Mouse (Mus musculus) liver, embryonic 11.5 days (tissue): ENCODE results near the gene Olfr521. TPM values are rescaled to one million over a fixed set of nuclear protein-coding genes. Genes with fewer than 3 reads are reported as not detected.

Source experiments
- ATAC-seq: fragments of 200-750 bp; cut with Nextera tagmentation; replicated peaks from 2 replicates; pipeline ENCODE4 v1.8.0; 2017; ENCODE audit warnings: moderate number of reproducible peaks, mild to moderate bottlenecking, moderate TSS enrichment, moderate library complexity; ENCODE audit not compliant: low FRiP score
- DNase-seq: peaks from one replicate; pipeline ENCODE4 v3.0.0-alpha.2; 2017; ENCODE audit warnings: low spot score
- H3K27ac ChIP-seq: fragments of 300-500 bp; sonication (generic); 2 replicates; pipeline ENCODE4 v1.5.1; 2014; ENCODE audit warnings: mild to moderate bottlenecking, low read depth, low read length, control low read depth
- H3K27me3 ChIP-seq: fragments of 300-500 bp; sonication (generic); replicated peaks from 2 replicates; pipeline ENCODE4 v1.6.1; 2014; ENCODE audit warnings: low read length, mixed read lengths; ENCODE audit not compliant: control insufficient read depth, insufficient read depth
- H3K36me3 ChIP-seq: fragments of 300-500 bp; sonication (generic); 2 replicates; pipeline ENCODE4 v1.6.1; 2014; ENCODE audit warnings: mild to moderate bottlenecking, low read length, moderate library complexity, mixed read lengths; ENCODE audit not compliant: control insufficient read depth, insufficient read depth
- H3K4me1 ChIP-seq: fragments of 300-500 bp; sonication (generic); replicated peaks from 2 replicates; pipeline ENCODE4 v1.6.1; 2014; ENCODE audit warnings: low read length, mixed read lengths; ENCODE audit not compliant: control insufficient read depth, insufficient read depth
- H3K4me2 ChIP-seq: fragments of 300-500 bp; sonication (generic); 2 replicates; pipeline ENCODE4 v1.6.1; 2014; ENCODE audit warnings: mild to moderate bottlenecking, control low read depth, moderate library complexity
- H3K4me3 ChIP-seq: fragments of 300-500 bp; sonication (generic); 2 replicates; pipeline ENCODE4 v1.5.1; 2014; ENCODE audit warnings: low read depth, low read length, control low read depth
- H3K9ac ChIP-seq: fragments of 300-500 bp; sonication (generic); 2 replicates; pipeline ENCODE4 v1.6.1; 2014; ENCODE audit warnings: low read depth, low read length, control low read depth
- H3K9me3 ChIP-seq: fragments of 300-500 bp; sonication (generic); 2 replicates; pipeline ENCODE4 v1.6.1; 2016; ENCODE audit warnings: low read length, inconsistent platforms, mixed read lengths; ENCODE audit not compliant: control insufficient read depth
- WGBS: fragments of 180-500 bp; shearing (Covaris S2); extraction: QIAGEN DNeasy Blood & Tissue Kit; methylation state at CpG from one replicate; pipeline ENCODE4 v1.1.7; 2014; 5-methylcytosine and 5-hydroxymethylcytosine counted together
- polyA plus RNA-seq: library from polyadenylated mRNA; unstranded; fragments of >200 nt; fragmentation: Nextera tagmentation; extraction: Ambion mirVana; gene quantifications from 2 replicates; pipeline ENCODE4 v1.2.1, GENCODE M21; 2014

Olfr521 gene
- polyA plus RNA-seq, 1 experiment from 2014 or later: not detected

- no peak for ATAC-seq
- Histone ChIP-seq H3K27me3 (no peaks in the 10 kb centered on the region), H3K9me3 (no peaks in the 10 kb centered on the region), H3K9ac (no peak overlapping the region), H3K36me3 (no peaks in the 10 kb centered on the region), H3K4me3 (no peak overlapping the region), H3K27ac (no peak overlapping the region), H3K4me2 (no peak overlapping the region), H3K4me1 (no peaks in the 10 kb centered on the region)
- 68% methylated on average over 3 of the region's 3 CpGs for WGBS
- no peak for DNase-seq
Measured at GRCm38 (mm10) chr7:99785553-99785952, 22.2 kb downstream of the Olfr521 start.

- Histone ChIP-seq H3K36me3 (no peaks in the 10 kb centered on the region), H3K27ac (no peak overlapping the region), H3K9me3 (no peaks in the 10 kb centered on the region), H3K4me2 (no peak overlapping the region), H3K9ac (no peak overlapping the region), H3K4me1 (no peaks in the 10 kb centered on the region), H3K27me3 (no peaks in the 10 kb centered on the region), H3K4me3 (no peak overlapping the region)
- DNase-seq (no peak), ATAC-seq (no peak)
- WGBS: 89% methylated on average over 3 of the region's 3 CpGs
Measured at GRCm38 (mm10) chr7:99786774-99787173, 23.5 kb downstream of the Olfr521 start.

- Histone ChIP-seq H3K4me3 (no peak overlapping the region), H3K27me3 (no peaks in the 10 kb centered on the region), H3K9me3 (no peaks in the 10 kb centered on the region), H3K27ac (no peak overlapping the region), H3K4me1 (no peaks in the 10 kb centered on the region), H3K9ac (no peak overlapping the region), H3K36me3 (no peaks in the 10 kb centered on the region), H3K4me2 (no peak overlapping the region)
- DNase-seq: no peak
- no peak for ATAC-seq
- 76% methylated on average over 2 of the region's 2 CpGs for WGBS
Measured at GRCm38 (mm10) chr7:99787935-99788334, 24.6 kb downstream of the Olfr521 start.

- Histone ChIP-seq H3K4me3 (no peak overlapping the region), H3K4me2 (no peak overlapping the region), H3K4me1 (no peaks in the 10 kb centered on the region), H3K27me3 (no peaks in the 10 kb centered on the region), H3K27ac (no peak overlapping the region), H3K9ac (no peak overlapping the region), H3K9me3 (no peaks in the 10 kb centered on the region), H3K36me3 (no peaks in the 10 kb centered on the region)
- ATAC-seq: no peak
- DNase-seq: no peak
- WGBS: 66% methylated on average over 5 of the region's 5 CpGs
Measured at GRCm38 (mm10) chr7:99788563-99788962, 25.3 kb downstream of the Olfr521 start.

- Histone ChIP-seq H3K9me3 (no peaks in the 10 kb centered on the region), H3K4me3 (no peak overlapping the region), H3K27ac (no peak overlapping the region), H3K36me3 (no peaks in the 10 kb centered on the region), H3K4me1 (peaks cover 4% of the 10 kb centered on the region), H3K27me3 (no peaks in the 10 kb centered on the region), H3K9ac (no peak overlapping the region), H3K4me2 (no peak overlapping the region)
- 74% methylated on average over 10 of the region's 10 CpGs for WGBS
- ATAC-seq: no peak
- DNase-seq: no peak
Measured at GRCm38 (mm10) chr7:99790816-99791215, 27.5 kb downstream of the Olfr521 start.

GRCm38 (mm10) chr7:99794096-99794495, 30.8 kb downstream of the Olfr521 start:
- Histone ChIP-seq H3K27me3 (peaks cover 11% of the 10 kb centered on the region), H3K4me2 (no peak overlapping the region), H3K4me1 (peaks cover 4% of the 10 kb centered on the region), H3K4me3 (no peak overlapping the region), H3K9me3 (no peaks in the 10 kb centered on the region), H3K9ac (no peak overlapping the region), H3K36me3 (no peaks in the 10 kb centered on the region), H3K27ac (no peak overlapping the region)
- ATAC-seq (no peak), DNase-seq (no peak)
- WGBS: 64% methylated on average over 2 of the region's 2 CpGs

- no peaks in the 10 kb centered on the region for H3K9me3 ChIP-seq
- no peak overlapping the region for H3K4me2 ChIP-seq
- H3K4me1 ChIP-seq: peaks cover 4% of the 10 kb centered on the region
- no peak overlapping the region for H3K4me3 ChIP-seq
- no peak overlapping the region for H3K27ac ChIP-seq
- H3K9ac ChIP-seq: no peak overlapping the region
- WGBS: 20% methylated on average over 17 of the region's 17 CpGs
- DNase-seq (no peak), ATAC-seq (no peak)
- H3K27me3 ChIP-seq: peaks cover 11% of the 10 kb centered on the region
- no peaks in the 10 kb centered on the region for H3K36me3 ChIP-seq
Measured at GRCm38 (mm10) chr7:99795192-99795981, 32.1 kb downstream of the Olfr521 start.

- no peak overlapping the region for H3K27ac ChIP-seq
Measured at GRCm38 (mm10) chr7:99796471-99796870, 33.2 kb downstream of the Olfr521 start.

GRCm38 (mm10) chr7:99797261-99797660, 34.0 kb downstream of the Olfr521 start:
- H3K9ac ChIP-seq: no peak overlapping the region
- peaks cover 4% of the 10 kb centered on the region for H3K4me1 ChIP-seq
- H3K4me2 ChIP-seq: no peak overlapping the region
- H3K36me3 ChIP-seq: no peaks in the 10 kb centered on the region
- H3K27me3 ChIP-seq: peaks cover 11% of the 10 kb centered on the region
- H3K27ac ChIP-seq: no peak overlapping the region
- WGBS: 86% methylated on average over 3 of the region's 3 CpGs
- no peak overlapping the region for H3K4me3 ChIP-seq
- 0 out of 2 replicates have a peak, but pooled peaks cover 3% of the 10 kb centered on the region for H3K9me3 ChIP-seq
- DNase-seq (no peak), ATAC-seq (no peak)

More at GRCm38 (mm10) chr7:99796471-99796870, 33.2 kb downstream of the Olfr521 start:
- Histone ChIP-seq H3K9me3 (no peaks in the 10 kb centered on the region), H3K27me3 (peaks cover 11% of the 10 kb centered on the region), H3K36me3 (no peaks in the 10 kb centered on the region), H3K4me1 (peaks cover 4% of the 10 kb centered on the region), H3K4me2 (no peak overlapping the region), H3K9ac (no peak overlapping the region), H3K4me3 (no peak overlapping the region)
- WGBS: 63% methylated on average over 3 of the region's 3 CpGs
- ATAC-seq: no peak
- DNase-seq: no peak
